Mouse (Mus musculus): ENCODE measurements around the gene Pcdh10. TPM values are rescaled to one million over a fixed set of nuclear protein-coding genes. Genes with fewer than 3 reads are reported as not detected.

The Pcdh10 gene
- polyA plus RNA-seq, 1 experiment from 2014 or later: 30.9 TPM

GRCm38 (mm10) chr3:45403239-45403638, 25.0 kb downstream of the Pcdh10 start:
- Histone ChIP-seq H3K4me3 (replicated peaks; ENCODE audit: low read depth, low read length) (no peak overlapping the region), H3K36me3 (ENCODE audit: control insufficient read depth, insufficient read depth, low read length) (peaks cover 9% of the 10 kb centered on the region; the same call in 1 of the 2 replicates), H3K27me3 (ENCODE audit: control insufficient read depth, insufficient read depth, low read length) (no peaks in the 10 kb centered on the region), H3K4me1 (ENCODE audit: control insufficient read depth, insufficient read depth, low read length) (no peaks in the 10 kb centered on the region), H3K27ac (replicated peaks; ENCODE audit: low read depth, low read length) (no peak overlapping the region), H3K4me2 (ENCODE audit: low read length) (no peak overlapping the region), H3K9me3 (ENCODE audit: control insufficient read depth, low read length) (no peaks in the 10 kb centered on the region), H3K9ac (replicated peaks; ENCODE audit: low read length) (no peak overlapping the region)
- no peak for DNase-seq
- ATAC-seq (ENCODE audit: low FRiP score, low TSS enrichment): no peak
- WGBS: 82% methylated on average over 2 of the region's 2 CpGs

DNA sequence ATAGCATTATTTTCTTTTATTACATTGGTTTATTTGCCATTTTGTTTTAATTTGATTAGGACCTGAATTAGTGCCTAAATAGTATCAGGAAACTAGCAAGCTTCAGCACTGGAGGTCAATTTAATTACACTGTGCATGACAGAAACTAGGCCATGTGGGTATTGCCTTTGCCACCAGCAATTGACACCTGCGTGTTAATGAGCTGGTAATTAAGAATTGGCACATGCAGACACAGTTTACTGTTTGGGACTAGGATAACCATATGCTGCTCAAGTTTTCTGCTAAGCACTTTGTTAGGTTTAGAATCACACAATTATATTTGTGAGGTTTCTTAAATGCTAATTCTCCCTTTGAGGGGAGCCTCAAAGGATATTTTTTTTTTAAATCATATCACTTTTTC, 53.5 kb downstream of the Pcdh10 start:
- Histone ChIP-seq H3K9ac (replicated peaks; ENCODE audit: low read length) (no peak overlapping the region), H3K27ac (replicated peaks; ENCODE audit: low read depth, low read length) (no peak overlapping the region), H3K4me2 (ENCODE audit: low read length) (no peak overlapping the region), H3K9me3 (ENCODE audit: control insufficient read depth, low read length) (no peaks in the 10 kb centered on the region), H3K4me3 (replicated peaks; ENCODE audit: low read depth, low read length) (no peak overlapping the region), H3K36me3 (ENCODE audit: control insufficient read depth, insufficient read depth, low read length) (no peaks in the 10 kb centered on the region), H3K4me1 (ENCODE audit: control insufficient read depth, insufficient read depth, low read length) (no peaks in the 10 kb centered on the region), H3K27me3 (ENCODE audit: control insufficient read depth, insufficient read depth, low read length) (no peaks in the 10 kb centered on the region)
- 60% methylated on average over 1 of the region's 1 CpGs for WGBS
- DNase-seq (peak; percentile 21), ATAC-seq (ENCODE audit: low FRiP score, low TSS enrichment) (no peak)

DNA sequence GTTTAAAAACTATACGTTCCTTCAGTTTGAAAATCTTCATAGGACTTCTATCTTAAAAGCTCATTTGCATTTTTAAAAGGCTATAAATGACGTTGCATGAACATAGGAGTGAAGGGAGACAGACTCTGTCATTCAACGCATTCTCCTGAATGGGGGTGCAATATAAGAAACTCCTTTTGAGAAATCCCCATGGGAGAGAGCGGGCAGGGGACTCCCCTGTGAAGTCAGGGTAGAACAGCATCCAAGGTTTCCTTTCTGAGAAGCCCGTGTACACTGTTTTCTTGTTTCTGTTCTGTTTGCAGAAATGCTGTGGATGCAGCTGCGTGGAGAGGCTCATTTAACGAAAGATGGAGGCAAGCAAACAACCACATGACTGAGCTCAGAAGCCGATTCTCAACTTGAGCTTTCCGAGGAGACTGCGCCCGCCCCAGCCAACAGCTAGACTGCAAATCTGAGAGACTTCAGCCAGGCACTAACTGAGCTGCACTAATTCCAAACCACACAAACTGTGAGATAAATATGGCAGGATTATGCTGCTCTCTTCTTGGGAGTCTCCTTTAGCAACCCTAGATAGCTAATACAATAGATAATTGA, 54.1 kb downstream of the Pcdh10 start:
- H3K4me2 ChIP-seq (ENCODE audit: low read length): no peak overlapping the region

More for the DNA sequence above, 54.1 kb downstream of the Pcdh10 start:
- H3K27ac ChIP-seq (replicated peaks; ENCODE audit: low read depth, low read length): no peak overlapping the region
- no peak overlapping the region for H3K9ac ChIP-seq (replicated peaks; ENCODE audit: low read length)
- H3K36me3 ChIP-seq (ENCODE audit: control insufficient read depth, insufficient read depth, low read length): no peaks in the 10 kb centered on the region
- no peaks in the 10 kb centered on the region for H3K27me3 ChIP-seq (ENCODE audit: control insufficient read depth, insufficient read depth, low read length)
- no peak for ATAC-seq (ENCODE audit: low FRiP score, low TSS enrichment)
- WGBS: 60% methylated on average over 11 of the region's 11 CpGs
- no peak overlapping the region for H3K4me3 ChIP-seq (replicated peaks; ENCODE audit: low read depth, low read length)
- H3K4me1 ChIP-seq (ENCODE audit: control insufficient read depth, insufficient read depth, low read length): no peaks in the 10 kb centered on the region
- no peaks in the 10 kb centered on the region for H3K9me3 ChIP-seq (ENCODE audit: control insufficient read depth, low read length)
- DNase-seq: peak; percentile 5

Measured in midbrain, embryonic 14.5 days (tissue).